Mouse (Mus musculus): Measurements from ENCODE around the gene Btg3. TPM values are rescaled to one million over a fixed set of nuclear protein-coding genes. Genes with fewer than 3 reads are reported as not detected.

The Btg3 gene
- polyA plus RNA-seq, 1 experiment = 3.6 TPM

DNA sequence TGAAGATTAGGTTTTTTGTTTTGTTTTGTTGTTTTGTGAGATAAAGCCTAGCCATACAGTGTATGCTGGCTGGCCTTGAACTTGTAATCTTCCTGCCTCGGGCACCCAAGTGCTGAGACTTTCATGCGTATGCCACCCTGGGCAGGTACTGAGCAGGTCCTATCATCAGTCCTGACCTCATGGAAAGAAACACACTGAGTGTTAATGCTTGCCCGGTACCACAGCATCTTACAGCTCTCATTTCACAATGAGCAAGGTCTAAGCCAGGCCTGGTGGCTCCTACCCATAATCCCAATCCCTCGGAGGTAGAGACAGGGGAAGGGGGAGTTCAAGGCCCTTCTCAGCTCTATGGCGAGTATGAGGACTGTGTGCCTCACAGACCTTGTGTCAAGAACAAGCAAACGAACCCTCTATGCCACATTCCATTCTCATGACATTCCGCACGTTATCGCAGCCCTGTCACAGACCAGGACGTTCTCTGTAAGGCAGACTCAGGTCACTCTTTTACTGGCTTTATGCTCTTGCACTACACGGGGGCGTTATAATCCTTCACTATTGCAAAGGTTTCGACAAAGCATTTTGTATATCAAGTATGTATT lies 29.6 kb downstream of the Btg3 start:
- DNase-seq = no peak
- Histone ChIP-seq H3K4me1 (ENCODE audit: control insufficient read depth, insufficient read depth, low read length) (no peaks in the 10 kb centered on the region), H3K27ac (ENCODE audit: insufficient read depth, low read depth, low read length) (no peak overlapping the region), H3K4me3 (ENCODE audit: insufficient read depth, low read depth, low read length) (no peak overlapping the region), H3K27me3 (replicated peaks; ENCODE audit: control insufficient read depth, insufficient read depth, low read length) (no peaks in the 10 kb centered on the region), H3K36me3 (ENCODE audit: control insufficient read depth, insufficient read depth, low read length) (no peaks in the 10 kb centered on the region; the same call in 1 of the 2 replicates)
- 75% methylated on average over 13 of the region's 13 CpGs for WGBS
- TF ChIP-seq CTCF (conservative IDR thresholded peaks at IDR 0.05; ENCODE audit: insufficient read depth, insufficient read length, low read depth, low read length) (no peak), POLR2A (IDR thresholded peaks at IDR 0.05; ENCODE audit: low read depth, low read length) (no peak)

GRCm38 (mm10) chr16:78346662-78347327 lies 30.2 kb downstream of the Btg3 start:
- WGBS = 66% methylated on average over 2 of the region's 2 CpGs
- TF ChIP-seq POLR2A (IDR thresholded peaks at IDR 0.05; ENCODE audit: low read depth, low read length) (no peak), CTCF (conservative IDR thresholded peaks at IDR 0.05; ENCODE audit: insufficient read depth, insufficient read length, low read depth, low read length) (no peak)
- Histone ChIP-seq H3K4me1 (ENCODE audit: control insufficient read depth, insufficient read depth, low read length) (no peaks in the 10 kb centered on the region), H3K27me3 (replicated peaks; ENCODE audit: control insufficient read depth, insufficient read depth, low read length) (no peaks in the 10 kb centered on the region), H3K4me3 (ENCODE audit: insufficient read depth, low read depth, low read length) (no peak overlapping the region), H3K36me3 (ENCODE audit: control insufficient read depth, insufficient read depth, low read length) (no peaks in the 10 kb centered on the region; the same call in 1 of the 2 replicates), H3K27ac (ENCODE audit: insufficient read depth, low read depth, low read length) (no peak overlapping the region)
- no peak for DNase-seq

DNA sequence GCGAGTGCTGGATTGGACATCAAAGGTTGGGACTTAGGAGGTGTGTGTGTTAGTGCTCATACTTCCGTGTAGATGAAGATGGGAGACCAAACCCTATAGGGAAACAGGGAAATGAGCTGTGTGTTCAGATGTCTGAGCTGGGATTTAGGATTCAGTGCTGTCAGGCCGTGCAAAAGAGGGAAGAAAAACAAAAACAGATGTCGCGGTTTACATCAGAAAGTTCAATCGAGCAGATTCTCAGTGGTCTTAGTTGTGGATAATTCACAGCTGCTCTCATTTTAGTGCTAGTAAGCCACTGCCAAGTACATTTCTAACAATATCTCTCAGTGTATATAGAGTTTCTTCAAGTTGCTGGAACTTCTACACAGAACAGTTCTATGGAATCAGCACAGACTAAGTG lies 33.2 kb downstream of the Btg3 start:
- TF ChIP-seq POLR2A (IDR thresholded peaks at IDR 0.05; ENCODE audit: low read depth, low read length) (no peak), CTCF (conservative IDR thresholded peaks at IDR 0.05; ENCODE audit: insufficient read depth, insufficient read length, low read depth, low read length) (no peak)
- no peaks in the 10 kb centered on the region for H3K4me1 ChIP-seq (ENCODE audit: control insufficient read depth, insufficient read depth, low read length)

GRCm38 (mm10) chr16:78342767-78343166 lies 34.2 kb downstream of the Btg3 start:
- H3K36me3 ChIP-seq (ENCODE audit: control insufficient read depth, insufficient read depth, low read length) = no peaks in the 10 kb centered on the region
- WGBS = 97% methylated on average over 5 of the region's 5 CpGs
- TF ChIP-seq CTCF (conservative IDR thresholded peaks at IDR 0.05; ENCODE audit: insufficient read depth, insufficient read length, low read depth, low read length) = no peak
- TF ChIP-seq POLR2A (IDR thresholded peaks at IDR 0.05; ENCODE audit: low read depth, low read length) = no peak
- H3K4me1 ChIP-seq (ENCODE audit: control insufficient read depth, insufficient read depth, low read length) = no peaks in the 10 kb centered on the region
- H3K27ac ChIP-seq (ENCODE audit: insufficient read depth, low read depth, low read length) = no peak overlapping the region
- no peaks in the 10 kb centered on the region for H3K27me3 ChIP-seq (replicated peaks; ENCODE audit: control insufficient read depth, insufficient read depth, low read length)
- no peak overlapping the region for H3K4me3 ChIP-seq (ENCODE audit: insufficient read depth, low read depth, low read length)
- no peak for DNase-seq

More for the DNA sequence above, 33.2 kb downstream of the Btg3 start:
- Histone ChIP-seq H3K36me3 (ENCODE audit: control insufficient read depth, insufficient read depth, low read length) (no peaks in the 10 kb centered on the region), H3K27me3 (replicated peaks; ENCODE audit: control insufficient read depth, insufficient read depth, low read length) (no peaks in the 10 kb centered on the region), H3K27ac (ENCODE audit: insufficient read depth, low read depth, low read length) (no peak overlapping the region), H3K4me3 (ENCODE audit: insufficient read depth, low read depth, low read length) (no peak overlapping the region)
- WGBS = 65% methylated on average over 6 of the region's 6 CpGs
- DNase-seq = no peak

GRCm38 (mm10) chr16:78341356-78341755 lies 35.6 kb downstream of the Btg3 start:
- Histone ChIP-seq H3K4me1 (ENCODE audit: control insufficient read depth, insufficient read depth, low read length) (no peaks in the 10 kb centered on the region), H3K27ac (ENCODE audit: insufficient read depth, low read depth, low read length) (no peak overlapping the region), H3K36me3 (ENCODE audit: control insufficient read depth, insufficient read depth, low read length) (no peaks in the 10 kb centered on the region), H3K4me3 (ENCODE audit: insufficient read depth, low read depth, low read length) (no peak overlapping the region), H3K27me3 (replicated peaks; ENCODE audit: control insufficient read depth, insufficient read depth, low read length) (no peaks in the 10 kb centered on the region)
- 86% methylated on average over 4 of the region's 4 CpGs for WGBS
- no peak for TF ChIP-seq POLR2A (IDR thresholded peaks at IDR 0.05; ENCODE audit: low read depth, low read length)
- no peak for TF ChIP-seq CTCF (conservative IDR thresholded peaks at IDR 0.05; ENCODE audit: insufficient read depth, insufficient read length, low read depth, low read length)
- no peak for DNase-seq

DNA sequence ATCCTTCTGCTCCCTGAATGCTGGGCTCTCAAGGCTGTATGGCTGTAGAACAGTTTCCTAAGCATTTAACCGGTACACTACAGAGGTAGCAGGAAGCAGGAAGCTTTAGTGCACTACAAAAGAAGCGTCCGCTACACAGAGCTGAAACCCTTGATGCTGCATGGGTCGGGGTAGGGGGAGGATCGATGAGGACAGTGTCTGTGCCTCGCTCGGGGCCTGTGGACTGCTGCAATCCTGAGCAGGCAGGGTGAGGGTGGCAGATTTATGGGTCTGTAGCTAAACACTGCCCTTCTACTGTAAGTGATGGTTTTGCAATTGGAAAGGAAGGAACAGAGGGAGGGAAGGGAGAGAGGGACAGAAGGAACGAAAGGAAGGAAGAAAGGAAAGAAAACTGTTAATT lies 39.8 kb downstream of the Btg3 start:
- Histone ChIP-seq H3K36me3 (ENCODE audit: control insufficient read depth, insufficient read depth, low read length) (no peaks in the 10 kb centered on the region), H3K4me3 (ENCODE audit: insufficient read depth, low read depth, low read length) (no peak overlapping the region), H3K27ac (ENCODE audit: insufficient read depth, low read depth, low read length) (no peak overlapping the region), H3K27me3 (replicated peaks; ENCODE audit: control insufficient read depth, insufficient read depth, low read length) (no peaks in the 10 kb centered on the region), H3K4me1 (ENCODE audit: control insufficient read depth, insufficient read depth, low read length) (no peaks in the 10 kb centered on the region)
- no peak for DNase-seq
- WGBS = 44% methylated on average over 8 of the region's 8 CpGs
- no peak for TF ChIP-seq CTCF (conservative IDR thresholded peaks at IDR 0.05; ENCODE audit: insufficient read depth, insufficient read length, low read depth, low read length)
- TF ChIP-seq POLR2A (IDR thresholded peaks at IDR 0.05; ENCODE audit: low read depth, low read length) = no peak

- DNase-seq = no peak
- Histone ChIP-seq H3K27ac (ENCODE audit: insufficient read depth, low read depth, low read length) (no peak overlapping the region), H3K27me3 (replicated peaks; ENCODE audit: control insufficient read depth, insufficient read depth, low read length) (no peaks in the 10 kb centered on the region), H3K4me3 (ENCODE audit: insufficient read depth, low read depth, low read length) (no peak overlapping the region), H3K36me3 (ENCODE audit: control insufficient read depth, insufficient read depth, low read length) (no peaks in the 10 kb centered on the region; the same call in 1 of the 2 replicates), H3K4me1 (ENCODE audit: control insufficient read depth, insufficient read depth, low read length) (no peaks in the 10 kb centered on the region)
- TF ChIP-seq POLR2A (IDR thresholded peaks at IDR 0.05; ENCODE audit: low read depth, low read length) = no peak
- TF ChIP-seq CTCF (conservative IDR thresholded peaks at IDR 0.05; ENCODE audit: insufficient read depth, insufficient read length, low read depth, low read length) = no peak
- 90% methylated on average over 12 of the region's 12 CpGs for WGBS
Measured at GRCm38 (mm10) chr16:78327999-78328398, 49.0 kb downstream of the Btg3 start.
